Mouse (Mus musculus) spleen, adult 10 weeks (tissue): Measurements from ENCODE around the gene Jkamp. TPM values are rescaled to one million over a fixed set of nuclear protein-coding genes. Genes with fewer than 3 reads are reported as not detected.

Experiments
- polyA plus RNA-seq: library from polyadenylated mRNA; stranded (reverse); fragments of 350-450 nt; fragmentation: Illumina TruSeq; extraction: RNeasy Lipid Tissue Mini Kit (QIAGEN cat#74804); gene quantifications from one replicate; pipeline ENCODE4 v1.2.3, GENCODE M21; 2015; ENCODE audit warnings: low replicate concordance; ENCODE audit not compliant: insufficient read depth

The Jkamp gene
- polyA plus RNA-seq: 31.1 TPM

DNA sequence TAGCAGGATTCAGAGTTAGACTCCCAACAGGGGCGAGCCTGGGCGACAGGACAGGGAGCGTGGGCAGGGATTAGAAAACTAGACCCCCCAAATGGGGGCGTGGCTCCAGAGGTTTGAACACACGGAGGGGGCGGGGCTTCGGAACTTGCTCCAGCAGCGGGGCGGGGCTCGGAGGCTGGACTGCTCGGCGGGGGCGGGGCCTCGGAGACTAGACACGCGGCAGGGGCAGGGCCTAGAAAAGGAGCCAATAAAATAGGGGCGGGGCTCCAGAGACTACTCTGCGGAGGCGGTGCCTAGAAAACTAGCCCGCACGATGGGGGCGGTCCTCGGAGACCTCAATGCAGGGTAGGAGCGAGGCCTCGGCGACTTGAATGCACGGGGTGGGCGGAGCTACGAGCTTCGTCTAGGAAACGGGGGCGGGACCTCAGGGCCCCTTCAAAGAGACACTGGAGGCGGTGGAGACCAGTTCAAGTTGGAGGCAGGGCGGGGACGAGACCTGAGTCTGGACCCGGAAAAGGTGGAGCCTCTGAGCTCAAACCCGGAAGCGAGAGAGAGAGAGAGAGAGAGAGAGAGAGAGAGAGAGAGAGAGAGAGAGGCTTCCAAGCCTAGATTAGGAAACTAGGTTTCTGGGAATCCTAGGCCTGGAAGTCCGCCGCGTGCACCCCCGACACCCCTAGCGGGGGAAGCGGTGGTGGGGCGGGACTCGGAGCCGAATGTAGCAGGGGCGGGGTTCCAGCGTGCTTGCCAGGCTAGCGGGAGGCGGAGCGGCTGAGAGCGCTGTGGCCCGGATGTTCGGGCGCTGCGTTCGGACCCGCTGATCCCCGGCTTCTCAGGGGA is at the start of gene Jkamp, which contains the start of gene L3hypdh:
TSS of gene Jkamp (plus strand) at position 261 of the 837 bp plus-strand sequence.
TSS of gene L3hypdh (minus strand) at position 111 of the 837 bp plus-strand sequence.

DNA sequence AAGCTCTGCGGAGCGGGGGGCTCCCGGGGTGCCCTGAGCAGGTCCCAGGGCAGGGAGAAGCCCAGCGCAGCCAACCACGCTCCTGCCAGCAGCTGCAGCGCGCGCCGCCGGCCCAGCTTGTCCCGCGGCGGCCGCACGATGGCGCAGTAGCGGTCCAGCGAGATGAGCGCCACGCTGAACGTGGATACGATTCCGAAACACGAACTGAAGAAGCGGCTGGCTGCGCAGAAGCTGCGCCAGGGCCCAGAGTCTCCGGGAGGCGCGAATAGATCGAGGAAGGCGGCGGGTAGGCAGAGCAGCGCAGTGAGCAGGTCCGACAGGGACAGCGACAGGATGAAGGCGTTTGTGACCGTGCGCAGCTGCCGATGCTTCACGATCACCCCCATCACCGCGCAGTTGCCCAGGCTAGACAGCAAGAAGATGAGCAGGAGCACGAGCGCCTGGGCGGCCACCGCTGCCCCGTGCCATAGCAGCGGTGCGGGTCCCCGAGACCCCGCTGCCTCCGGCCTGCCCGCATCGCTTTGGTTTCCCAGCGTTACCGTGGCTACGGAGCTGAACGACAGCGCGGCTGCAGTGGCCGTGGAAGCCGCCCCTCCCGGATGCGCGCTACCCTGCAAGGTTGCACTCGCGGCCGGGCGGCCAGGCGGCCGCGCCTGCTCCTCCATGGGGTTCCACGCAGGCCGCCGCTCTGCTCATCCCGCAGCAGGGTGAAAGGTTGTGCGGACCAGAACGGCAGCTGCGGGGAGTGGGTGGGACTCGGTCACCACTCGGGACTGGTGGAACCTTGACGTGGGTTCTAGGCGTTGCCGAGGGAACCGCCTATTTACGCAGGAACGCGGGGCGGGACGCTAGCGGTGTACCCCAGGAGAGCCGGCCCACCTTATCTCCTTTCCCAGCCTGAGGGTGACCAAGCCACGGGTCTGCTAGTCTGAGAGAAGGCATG is 14.8 kb upstream of the Jkamp start, which contains the start of gene Gpr135:
TSS of gene Gpr135 (minus strand) at position 799 of the 943 bp plus-strand sequence.

Other genes starting within 250 kb of the Jkamp start
- gene Gpr135, start 14.5 kb upstream of the Jkamp start, polyA plus RNA-seq: 0.17 TPM
- gene L3hypdh, start 150 bp upstream of the Jkamp start, polyA plus RNA-seq: 1.4 TPM
- gene Ccdc175, start 99.4 kb downstream of the Jkamp start, polyA plus RNA-seq: not detected